Mouse (Mus musculus): ENCODE measurements at regions not wholly inside any gene's neighbourhood (a gene's known extent, or its start where the extent isn't known, plus 50 kb on each side); places are given as distances from the start of the nearest gene placed in this dataset.

GRCm38 (mm10) chr3:140702929-140703328, 509.2 kb downstream of the Pdha2 start:
- no peak overlapping the region for H3K27ac ChIP-seq
- no peaks in the 10 kb centered on the region for H3K27me3 ChIP-seq (ENCODE audit: insufficient read depth, poor library complexity, severe bottlenecking)
- H3K4me1 ChIP-seq: no peaks in the 10 kb centered on the region
- no peak for DNase-seq (ENCODE audit: low spot score)
- WGBS: 62% methylated on average over 5 of the region's 5 CpGs
- no peak overlapping the region for H3K4me3 ChIP-seq
- no peaks in the 10 kb centered on the region for H3K9me3 ChIP-seq
- no peaks in the 10 kb centered on the region for H3K36me3 ChIP-seq

GRCm38 (mm10) chr3:140702271-140702681, 509.9 kb downstream of the Pdha2 start:
- Histone ChIP-seq H3K27me3 (ENCODE audit: insufficient read depth, poor library complexity, severe bottlenecking) (no peaks in the 10 kb centered on the region), H3K36me3 (no peaks in the 10 kb centered on the region)
- 89% methylated on average over 6 of the region's 6 CpGs for WGBS

GRCm38 (mm10) chr3:140697295-140697694, 514.9 kb downstream of the Pdha2 start:
- Histone ChIP-seq H3K4me3 (no peak overlapping the region), H3K9me3 (no peaks in the 10 kb centered on the region), H3K27me3 (ENCODE audit: insufficient read depth, poor library complexity, severe bottlenecking) (no peaks in the 10 kb centered on the region), H3K36me3 (no peaks in the 10 kb centered on the region), H3K4me1 (no peaks in the 10 kb centered on the region), H3K27ac (no peak overlapping the region)
- DNase-seq (ENCODE audit: low spot score): no peak
- 81% methylated on average over 3 of the region's 3 CpGs for WGBS

More at GRCm38 (mm10) chr3:140702271-140702681, 509.9 kb downstream of the Pdha2 start:
- H3K27ac ChIP-seq: no peak overlapping the region
- no peaks in the 10 kb centered on the region for H3K9me3 ChIP-seq
- H3K4me3 ChIP-seq: no peak overlapping the region
- no peak for DNase-seq (ENCODE audit: low spot score)
- no peaks in the 10 kb centered on the region for H3K4me1 ChIP-seq

- Histone ChIP-seq H3K9me3 (no peaks in the 10 kb centered on the region), H3K36me3 (no peaks in the 10 kb centered on the region), H3K27me3 (ENCODE audit: insufficient read depth, poor library complexity, severe bottlenecking) (no peaks in the 10 kb centered on the region), H3K4me3 (no peak overlapping the region), H3K27ac (no peak overlapping the region), H3K4me1 (no peaks in the 10 kb centered on the region)
- DNase-seq (ENCODE audit: low spot score): no peak
- 71% methylated on average over 3 of the region's 3 CpGs for WGBS
These were observed 529.4 kb downstream of the Pdha2 start for GRCm38 (mm10) chr3:140682794-140683193.

- DNase-seq (ENCODE audit: low spot score): no peak
- 76% methylated on average over 9 of the region's 9 CpGs for WGBS
- no peaks in the 10 kb centered on the region for H3K36me3 ChIP-seq
- H3K27me3 ChIP-seq (ENCODE audit: insufficient read depth, poor library complexity, severe bottlenecking): no peaks in the 10 kb centered on the region
- no peak overlapping the region for H3K4me3 ChIP-seq
- no peaks in the 10 kb centered on the region for H3K4me1 ChIP-seq
- no peak overlapping the region for H3K27ac ChIP-seq
- H3K9me3 ChIP-seq: no peaks in the 10 kb centered on the region
These were observed 566.3 kb downstream of the Pdha2 start for GRCm38 (mm10) chr3:140645785-140646388.

GRCm38 (mm10) chr3:140619885-140620284, 592.3 kb downstream of the Pdha2 start:
- H3K27ac ChIP-seq: no peak overlapping the region
- no peaks in the 10 kb centered on the region for H3K4me1 ChIP-seq
- no peaks in the 10 kb centered on the region for H3K9me3 ChIP-seq
- H3K27me3 ChIP-seq (ENCODE audit: insufficient read depth, poor library complexity, severe bottlenecking): no peaks in the 10 kb centered on the region
- H3K4me3 ChIP-seq: no peak overlapping the region
- no peaks in the 10 kb centered on the region for H3K36me3 ChIP-seq
- DNase-seq (ENCODE audit: low spot score): no peak
- 77% methylated on average over 3 of the region's 3 CpGs for WGBS

Measured in heart, embryonic 10.5 days (tissue).